Mouse (Mus musculus) G1E (cell line): ENCODE results near the gene Actrt2.

ENCODE experiments used
- CTCF ChIP-seq: IDR thresholded peaks from 2 replicates; pipeline ENCODE4 v1.5.1; 2012; ENCODE audit warnings: low read depth, low read length, inconsistent platforms, mixed read lengths
- TAL1 ChIP-seq: conservative IDR thresholded peaks from 2 replicates; pipeline ENCODE4 v1.6.1; 2012; ENCODE audit warnings: low read depth, low read length, inconsistent platforms, mixed read lengths

- no peak for TF ChIP-seq CTCF
- no peak for TF ChIP-seq TAL1
Measured at GRCm38 (mm10) chr4:154707521-154707920, 39.9 kb upstream of the Actrt2 start.
